Mouse (Mus musculus): ENCODE measurements around the gene Klhdc8a.

Klhdc8a gene

GRCm38 (mm10) chr1:132291706-132292105 lies 6.7 kb upstream of the Klhdc8a start:
- no peak for DNase-seq

- DNase-seq: no peak
These were observed 5.9 kb upstream of the Klhdc8a start for GRCm38 (mm10) chr1:132292318-132293129.

GRCm38 (mm10) chr1:132295506-132295905 lies 2.9 kb upstream of the Klhdc8a start:
- no peak for DNase-seq

- DNase-seq: no peak
These were observed 2.4 kb upstream of the Klhdc8a start for GRCm38 (mm10) chr1:132296051-132296450.

GRCm38 (mm10) chr1:132298801-132299464 lies 507 bp downstream of the Klhdc8a start:
- peak; percentile 63 for DNase-seq

- no peak for DNase-seq
These were observed 1.3 kb downstream of the Klhdc8a start for GRCm38 (mm10) chr1:132299744-132300143.

GRCm38 (mm10) chr1:132301242-132301641 lies 2.8 kb downstream of the Klhdc8a start:
- no peak for DNase-seq

GRCm38 (mm10) chr1:132302341-132302866 lies 4.0 kb downstream of the Klhdc8a start:
- DNase-seq: no peak

- DNase-seq: no peak
These were observed 6.3 kb downstream of the Klhdc8a start for GRCm38 (mm10) chr1:132304618-132305214.

GRCm38 (mm10) chr1:132306160-132306559 lies 7.7 kb downstream of the Klhdc8a start:
- DNase-seq: no peak

- DNase-seq: no peak
These were observed 8.4 kb downstream of the Klhdc8a start for GRCm38 (mm10) chr1:132306808-132307207.

GRCm38 (mm10) chr1:132307962-132308361 lies 9.5 kb downstream of the Klhdc8a start:
- no peak for DNase-seq

GRCm38 (mm10) chr1:132308674-132309073 lies 10.2 kb downstream of the Klhdc8a start:
- DNase-seq: no peak

- DNase-seq: no peak
These were observed 12.3 kb downstream of the Klhdc8a start for GRCm38 (mm10) chr1:132310754-132311153.

- no peak for DNase-seq
These were observed 12.9 kb downstream of the Klhdc8a start for GRCm38 (mm10) chr1:132311174-132311859.

GRCm38 (mm10) chr1:132312043-132312442 lies 13.6 kb downstream of the Klhdc8a start:
- DNase-seq: no peak

GRCm38 (mm10) chr1:132312703-132313102 lies 14.3 kb downstream of the Klhdc8a start:
- peak; percentile 80 for DNase-seq

- peak; percentile 96 for DNase-seq
These were observed 17.6 kb downstream of the Klhdc8a start, which contains the start of gene Nuak2 for GRCm38 (mm10) chr1:132315889-132316624. Gene Nuak2 (plus strand): TSS chr1:132316126.

GRCm38 (mm10) chr1:132316625-132316994 lies 18.2 kb downstream of the Klhdc8a start:
- DNase-seq: no peak

GRCm38 (mm10) chr1:132317413-132317812 lies 19.0 kb downstream of the Klhdc8a start:
- DNase-seq: no peak

- no peak for DNase-seq
These were observed 19.8 kb downstream of the Klhdc8a start for GRCm38 (mm10) chr1:132317894-132318863.

All from embryo, embryonic 11 days (tissue).